8 mouse cellular contexts compared by ENCODE assay signal in genomic region chr5:32863253-32864228, GRCm38 (mm10). TPM values are rescaled to one million over a fixed set of nuclear protein-coding genes. Genes with fewer than 3 reads are reported as not detected.
DNase-seq lines count a peak whose midpoint lies in the region; ATAC-seq lines count a peak whose summit lies in the region.

TSS of gene Depdc5 (plus strand) at chr5:32863701.

- DNase-seq in adrenal gland, adult (ENCODE audit: inconsistent age in 2 of 2, low spot score in 1 of 2): peak; percentile 96
- DNase-seq in embryo, embryonic 10.5 days (ENCODE audit: low spot score): peak; percentile 93
- DNase-seq in gastrocnemius, postnatal 14 days: peak; percentile 95
- DNase-seq in left cerebral cortex, postnatal 10 days (ENCODE audit: extremely low spot score in 1 of 2, low spot score in 2 of 2): peak; percentile 82 to 97
- DNase-seq in right cerebral cortex, postnatal 25 days: peak; percentile 90
- peak; percentile 91 to 92 for DNase-seq in urinary bladder, postnatal 4 days (ENCODE audit: low spot score in 2 of 2)

- intact Hi-C loops in gastrocnemius, postnatal 14 days (cut with DNase I; ENCODE audit: low total_unique reads): no loop called here
- intact Hi-C loops in left cerebral cortex, postnatal 10 days (cut with DNase I): no loop called here

- ATAC-seq in inflammation-experienced regulatory T-cells, adult 6 months: peak; percentile 99
- ATAC-seq in megakaryocyte-erythroid progenitor cell, adult 5-6 weeks (replicated peaks; ENCODE audit: low FRiP score, low TSS enrichment, poor library complexity, severe bottlenecking): peak; percentile 96

RNA-seq across cellular contexts. Expression of gene Depdc5, which starts in this region (rescaled TPM):
- 1 to 10 TPM; 9.3 to 10.0 TPM for total RNA-seq in gastrocnemius, postnatal 14 days (2021)
- polyA plus RNA-seq in inflammation-experienced regulatory T-cells, adult 6 months (2017; shearing (Covaris generic)): 10 to 100 TPM; 20.6 to 23.8 (median 20.7) TPM
- total RNA-seq in left cerebral cortex, postnatal 10 days (2021): 10 to 100 TPM; 57.2 to 57.9 TPM
- total RNA-seq in megakaryocyte-erythroid progenitor cell, adult 5-6 weeks (2014; fragmentation: Nextera tagmentation): 15.7 and 28.8 TPM in 2 replicates
- 19.4 and 21.3 TPM in 2 replicates for total RNA-seq in megakaryocyte-erythroid progenitor cell, adult 5-6 weeks (2017)

Comparison
In these comparisons a context has a peak if more than half of its experiments do, and no peak if none do; other contexts are left out.
1. Peak in every context shown above with its lines: DNase-seq and ATAC-seq.